ENCODE assay signal across 14 mouse cellular contexts in genomic region chr17:9723484-9723883, GRCm38 (mm10). TPM values are rescaled to one million over a fixed set of nuclear protein-coding genes. Genes with fewer than 3 reads are reported as not detected.
A peak's percentile ranks its signal among the peaks of the same experiment; 100 is the strongest.
DNase-seq lines count a peak whose midpoint lies in the region; ATAC-seq and TF ChIP-seq lines count a peak whose summit lies in the region.
"Had no signal": no experiment of that assay in that cellular context is flagged by ENCODE, and none has a peak within 500 bp of the region (broad histone marks: within the 10 kb centered on the region; RNA-seq: fewer than 3 reads in every experiment).

No protein-coding gene starts in this region.

- H3K4me1 ChIP-seq in liver, adult 2 months (ENCODE audit: control insufficient read depth, insufficient read depth, low read length) = no peaks in the 10 kb centered on the region
- H3K4me1 ChIP-seq in liver, postnatal 0 days (ENCODE audit: insufficient read depth) = no peaks in the 10 kb centered on the region
- H3K4me1 ChIP-seq in bone marrow macrophage, adult 2 months (ENCODE audit: control insufficient read depth, insufficient read depth, low read length) = peaks cover 11% of the 10 kb centered on the region
- H3K4me1 ChIP-seq in hindbrain, embryonic 15.5 days (replicated peaks) = 0 out of 2 replicates have a peak, but pooled peaks cover 6% of the 10 kb centered on the region
- no peaks in the 10 kb centered on the region for H3K4me1 ChIP-seq in midbrain, postnatal 0 days (ENCODE audit: insufficient read depth, low read length)
- H3K4me1 ChIP-seq: liver, embryonic 15.5 days had no signal

- H3K9me3 ChIP-seq in liver, postnatal 0 days (ENCODE audit: low read length) = no peaks in the 10 kb centered on the region
- H3K9me3 ChIP-seq in hindbrain, embryonic 15.5 days = no peaks in the 10 kb centered on the region
- no peaks in the 10 kb centered on the region for H3K9me3 ChIP-seq in midbrain, postnatal 0 days (ENCODE audit: low read length)
- H3K9me3 ChIP-seq: embryonic facial prominence, embryonic 12.5 days; liver, embryonic 15.5 days; neural tube, embryonic 12.5 days had no signal

- no peak overlapping the region for H3K4me3 ChIP-seq in liver, adult 2 months (ENCODE audit: insufficient read depth, low read depth, low read length)
- H3K4me3 ChIP-seq in liver, postnatal 0 days (ENCODE audit: low read depth, low read length) = no peak overlapping the region
- H3K4me3 ChIP-seq in bone marrow macrophage, adult 2 months (ENCODE audit: insufficient read depth, low read length) = no peak overlapping the region
- no peak overlapping the region for H3K4me3 ChIP-seq in hindbrain, embryonic 15.5 days
- no peak overlapping the region for H3K4me3 ChIP-seq in midbrain, postnatal 0 days (ENCODE audit: low read depth, low read length)
- H3K4me3 ChIP-seq: embryonic facial prominence, embryonic 12.5 days; liver, embryonic 15.5 days; neural tube, embryonic 12.5 days had no signal

- H3K4me2 ChIP-seq in liver, postnatal 0 days (ENCODE audit: low read depth, low read length) = no peak overlapping the region
- no peak overlapping the region for H3K4me2 ChIP-seq in hindbrain, embryonic 15.5 days
- H3K4me2 ChIP-seq in midbrain, postnatal 0 days (ENCODE audit: low read depth, low read length, poor library complexity, severe bottlenecking) = no peak overlapping the region
- H3K4me2 ChIP-seq: embryonic facial prominence, embryonic 12.5 days; liver, embryonic 15.5 days; neural tube, embryonic 12.5 days had no signal

- no peaks in the 10 kb centered on the region for H3K36me3 ChIP-seq in liver, adult 2 months (ENCODE audit: control insufficient read depth, insufficient read depth, low read length)
- no peaks in the 10 kb centered on the region for H3K36me3 ChIP-seq in liver, postnatal 0 days (replicated peaks; ENCODE audit: insufficient read depth, low read length)
- no peaks in the 10 kb centered on the region for H3K36me3 ChIP-seq in hindbrain, embryonic 15.5 days
- no peaks in the 10 kb centered on the region for H3K36me3 ChIP-seq in midbrain, postnatal 0 days (ENCODE audit: insufficient read depth, low read length)
- H3K36me3 ChIP-seq: embryonic facial prominence, embryonic 12.5 days; liver, embryonic 15.5 days; neural tube, embryonic 12.5 days had no signal

- WGBS in liver, adult 2 months = 12% methylated on average over 4 of the region's 4 CpGs
- WGBS in liver, postnatal 0 days (ENCODE audit: insufficient replicate concordance) = 43% methylated on average over 4 of the region's 4 CpGs
- 20% methylated on average over 4 of the region's 4 CpGs for WGBS in hindbrain, embryonic 15.5 days
- 34% methylated on average over 4 of the region's 4 CpGs for WGBS in midbrain, postnatal 0 days

- H3K9ac ChIP-seq in liver, adult 2 months (ENCODE audit: low read depth, low read length) = no peak overlapping the region
- no peak overlapping the region for H3K9ac ChIP-seq in liver, postnatal 0 days (replicated peaks)
- H3K9ac ChIP-seq in hindbrain, embryonic 15.5 days = no peak overlapping the region
- H3K9ac ChIP-seq in midbrain, postnatal 0 days (replicated peaks; ENCODE audit: low read length, poor library complexity, severe bottlenecking) = no peak overlapping the region
- H3K9ac ChIP-seq: embryonic facial prominence, embryonic 12.5 days; liver, embryonic 15.5 days; neural tube, embryonic 12.5 days had no signal

- no peak for TF ChIP-seq EP300 in liver, postnatal 0 days (IDR thresholded peaks at IDR 0.05; ENCODE audit: low read depth)

- intact Hi-C loops in heart, postnatal 36 days (cut with DNase I) = no loop called here

- H3K27me3 ChIP-seq in liver, adult 2 months (ENCODE audit: control insufficient read depth, insufficient read depth, low read length) = peaks cover 4% of the 10 kb centered on the region; the same call in 1 of the 2 replicates
- H3K27me3 ChIP-seq in liver, postnatal 0 days (ENCODE audit: insufficient read depth, low read length) = no peaks in the 10 kb centered on the region
- H3K27me3 ChIP-seq in hindbrain, embryonic 15.5 days = no peaks in the 10 kb centered on the region
- no peaks in the 10 kb centered on the region for H3K27me3 ChIP-seq in midbrain, postnatal 0 days (ENCODE audit: insufficient read depth, low read length)
- H3K27me3 ChIP-seq: embryonic facial prominence, embryonic 12.5 days; liver, embryonic 15.5 days; neural tube, embryonic 12.5 days had no signal

- H3K79me2 ChIP-seq in liver, adult 2 months (ENCODE audit: control insufficient read depth, insufficient read depth, low read length) = no peaks in the 10 kb centered on the region

- no peak overlapping the region for H3K27ac ChIP-seq in liver, adult 2 months (replicated peaks; ENCODE audit: insufficient read depth, low read depth, low read length)
- H3K27ac ChIP-seq in liver, postnatal 0 days (ENCODE audit: low read depth) = no peak overlapping the region
- H3K27ac ChIP-seq in bone marrow macrophage, adult 2 months (ENCODE audit: insufficient read depth, low read depth, low read length) = peak overlapping the region; percentile 61
- peak overlapping the region; percentile 76 for H3K27ac ChIP-seq in hindbrain, embryonic 15.5 days (replicated peaks)
- no peak overlapping the region for H3K27ac ChIP-seq in midbrain, postnatal 0 days (ENCODE audit: low read depth, low read length)
- H3K27ac ChIP-seq: embryonic facial prominence, embryonic 12.5 days; liver, embryonic 15.5 days; neural tube, embryonic 12.5 days had no signal

- ATAC-seq in liver, postnatal 0 days = no peak
- ATAC-seq in hindbrain, embryonic 15.5 days (ENCODE audit: low FRiP score, low read depth) = no peak
- no peak for ATAC-seq in midbrain, postnatal 0 days (ENCODE audit: low FRiP score)
- ATAC-seq in frontal cortex, adult (ENCODE audit: low TSS enrichment) = no peak

- peak; percentile 87 for DNase-seq in liver, adult 2 months (ENCODE audit: extremely low read depth, low read depth, low spot score)
- DNase-seq in liver, postnatal 0 days = no peak
- DNase-seq in midbrain, postnatal 0 days (ENCODE audit: low spot score) = peak; percentile 52
- DNase-seq in kidney, postnatal 4 days = no peak
- no peak for DNase-seq in heart, postnatal 36 days
- DNase-seq: gastrocnemius, postnatal 25 days had no signal

- no peak for TF ChIP-seq POLR2A in liver, adult 2 months (IDR thresholded peaks at IDR 0.05; ENCODE audit: extremely low read depth, insufficient read depth, low read length)
- no peak for TF ChIP-seq POLR2A in bone marrow macrophage, adult 2 months (IDR thresholded peaks at IDR 0.05; ENCODE audit: borderline replicate concordance, low read depth, low read length)

- TF ChIP-seq CTCF in liver, adult 2 months (IDR thresholded peaks at IDR 0.05; ENCODE audit: low read depth, low read length) = no peak
- no peak for TF ChIP-seq CTCF in liver, postnatal 0 days (IDR thresholded peaks at IDR 0.05; ENCODE audit: low read depth)
- no peak for TF ChIP-seq CTCF in bone marrow macrophage, adult 2 months (IDR thresholded peaks at IDR 0.05; ENCODE audit: low read depth, low read length)
- TF ChIP-seq CTCF in midbrain, postnatal 0 days (IDR thresholded peaks at IDR 0.05) = no peak

RNA-seq across cellular contexts. Expression of gene Pabpc6, which starts 54.0 kb away (rescaled TPM):
- total RNA-seq in liver, adult 2 months (2014; rRNA removed) = not detected in 2 replicates
- not detected in 2 replicates for polyA plus RNA-seq in liver, adult 2 months (2012; rRNA removed)
- not detected in 2 replicates for polyA plus RNA-seq in liver, postnatal 0 days (2015; fragmentation: Nextera tagmentation; extraction: Ambion mirVana)
- not detected in 2 replicates for polyA plus RNA-seq in bone marrow macrophage, adult 2 months (2012; ENCODE audit: insufficient read depth, insufficient read length, missing spikeins)
- polyA plus RNA-seq in hindbrain, embryonic 15.5 days (2015; fragmentation: Nextera tagmentation; extraction: Ambion mirVana) = not detected in 2 replicates
- not detected in 2 replicates for total RNA-seq in midbrain, postnatal 0 days (2014; rRNA removed)
- polyA plus RNA-seq in midbrain, postnatal 0 days (2015; fragmentation: Nextera tagmentation; extraction: Ambion mirVana) = not detected in 2 replicates
- total RNA-seq in heart, postnatal 36 days (2021) = not detected
- total RNA-seq: gastrocnemius, postnatal 25 days; layer of hippocampus, postnatal 14 days; MEL had no signal
- polyA plus RNA-seq: embryonic facial prominence, embryonic 12.5 days; liver, embryonic 15.5 days; neural tube, embryonic 12.5 days had no signal

Comparison
In these comparisons a context has a peak if more than half of its experiments do, and no peak if none do; other contexts are left out.
1. DNase-seq: peak in liver, adult 2 months (single experiment) and midbrain, postnatal 0 days (single experiment); none in liver, postnatal 0 days (single experiment), kidney, postnatal 4 days (0 of 2) and heart, postnatal 36 days (0 of 2).
2. H3K27ac ChIP-seq: peak in bone marrow macrophage, adult 2 months (single experiment) and hindbrain, embryonic 15.5 days (single experiment); none in liver, adult 2 months (single experiment), liver, postnatal 0 days (single experiment) and midbrain, postnatal 0 days (single experiment).